Mouse (Mus musculus): ENCODE results near the gene Gm20388. TPM values are rescaled to one million over a fixed set of nuclear protein-coding genes. Genes with fewer than 3 reads are reported as not detected.

Gene Gm20388
- polyA plus RNA-seq, 1 experiment from 2014 or later, result 8.3 TPM

DNA sequence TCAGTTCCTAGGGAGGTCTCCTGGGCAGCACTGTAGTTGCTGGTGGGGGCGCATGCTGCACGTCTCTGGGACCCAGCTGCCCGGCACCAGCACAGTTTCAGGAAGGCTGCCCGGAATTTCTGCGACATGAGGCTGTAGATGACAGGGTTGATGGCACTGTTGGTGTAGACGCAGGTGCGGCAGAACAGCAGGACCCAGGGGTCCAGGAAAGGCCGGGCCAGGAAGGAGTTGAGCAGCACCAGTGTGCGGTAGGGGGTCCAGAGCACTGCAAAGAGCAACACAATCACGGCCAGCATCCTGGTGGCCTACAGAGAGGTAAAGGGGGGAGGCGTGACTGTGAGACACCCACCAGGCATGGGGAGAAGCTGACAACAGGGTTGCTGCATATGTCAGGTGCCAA, 2446.6 kb downstream of the Gm20388 start:
- DNase-seq (ENCODE audit: low spot score) (no peak), ATAC-seq (replicated peaks; ENCODE audit: low FRiP score, low TSS enrichment, low read depth) (no peak)
- WGBS, result 65% methylated on average over 11 of the region's 11 CpGs
- no peaks in the 10 kb centered on the region for H3K36me3 ChIP-seq (ENCODE audit: control insufficient read depth, insufficient read depth, low read length)
- H3K27ac ChIP-seq (ENCODE audit: low read depth), result no peak overlapping the region
- no peak overlapping the region for H3K9ac ChIP-seq (ENCODE audit: low read length)
- no peaks in the 10 kb centered on the region for H3K4me1 ChIP-seq (replicated peaks; ENCODE audit: control insufficient read depth, insufficient read depth, low read length)
- H3K4me3 ChIP-seq (ENCODE audit: low read depth, low read length), result no peak overlapping the region
- H3K27me3 ChIP-seq (replicated peaks; ENCODE audit: control insufficient read depth, insufficient read depth, low read length), result no peaks in the 10 kb centered on the region
- no peak overlapping the region for H3K4me2 ChIP-seq (ENCODE audit: low read length)
- H3K9me3 ChIP-seq (ENCODE audit: control insufficient read depth, low read length), result no peaks in the 10 kb centered on the region

DNA sequence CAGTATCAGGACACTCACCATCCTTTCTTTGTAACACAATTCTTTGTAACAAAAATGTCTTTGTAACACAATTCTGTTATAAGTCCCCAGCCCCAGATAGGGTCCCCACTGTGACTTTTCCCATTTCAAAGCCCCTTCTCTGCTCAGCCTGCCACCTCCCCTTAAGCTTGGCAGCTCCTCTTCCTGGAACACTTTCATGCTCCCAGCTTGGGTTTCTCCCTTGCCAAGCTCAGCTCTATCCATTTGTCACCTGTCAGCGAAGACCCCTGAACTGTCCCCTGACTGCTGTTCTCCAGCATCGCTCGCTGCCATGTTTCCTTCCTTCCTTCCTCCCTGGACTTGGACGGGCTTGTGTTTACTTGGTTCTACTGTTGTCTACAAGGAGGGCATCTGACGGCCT, 2447.0 kb downstream of the Gm20388 start:
- Histone ChIP-seq H3K4me3 (ENCODE audit: low read depth, low read length) (no peak overlapping the region), H3K4me2 (ENCODE audit: low read length) (no peak overlapping the region), H3K9ac (ENCODE audit: low read length) (no peak overlapping the region), H3K27me3 (replicated peaks; ENCODE audit: control insufficient read depth, insufficient read depth, low read length) (no peaks in the 10 kb centered on the region), H3K36me3 (ENCODE audit: control insufficient read depth, insufficient read depth, low read length) (no peaks in the 10 kb centered on the region), H3K9me3 (ENCODE audit: control insufficient read depth, low read length) (no peaks in the 10 kb centered on the region), H3K4me1 (replicated peaks; ENCODE audit: control insufficient read depth, insufficient read depth, low read length) (no peaks in the 10 kb centered on the region), H3K27ac (ENCODE audit: low read depth) (no peak overlapping the region)
- no peak for DNase-seq (ENCODE audit: low spot score)
- WGBS, result 75% methylated on average over 5 of the region's 5 CpGs
- no peak for ATAC-seq (replicated peaks; ENCODE audit: low FRiP score, low TSS enrichment, low read depth)

DNA sequence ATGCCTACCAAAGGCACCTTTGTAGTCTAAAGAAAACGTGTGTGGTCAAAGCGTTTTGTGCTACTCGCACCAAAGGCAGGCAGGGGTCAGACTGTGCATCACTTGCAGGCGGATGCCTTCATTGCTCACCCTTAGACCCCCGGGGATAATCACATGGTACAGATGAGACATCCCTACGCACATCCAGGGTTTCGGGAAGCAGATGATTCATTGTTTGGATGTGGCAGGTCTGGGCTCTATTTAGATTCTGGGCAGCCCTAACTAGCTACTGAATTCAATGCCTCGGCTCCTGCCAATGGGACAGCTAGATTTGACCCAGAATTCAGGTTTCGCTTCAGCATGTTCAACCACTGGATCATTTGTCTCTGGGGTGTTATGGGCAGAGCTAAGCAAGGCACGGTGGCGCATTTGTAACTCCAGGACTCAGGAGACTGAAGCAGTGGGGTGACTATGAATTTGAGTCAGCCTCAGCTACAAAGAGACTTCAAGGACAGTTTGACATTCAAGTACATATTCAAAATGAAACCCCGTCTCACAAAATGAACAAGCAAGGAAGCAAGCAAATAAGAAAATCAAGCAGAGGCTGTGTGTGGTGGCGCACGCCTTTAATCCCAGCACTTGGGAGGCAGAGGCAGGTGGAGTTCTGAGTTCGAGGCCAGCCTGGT, 2448.6 kb downstream of the Gm20388 start:
- 74% methylated on average over 15 of the region's 15 CpGs for WGBS

DNA sequence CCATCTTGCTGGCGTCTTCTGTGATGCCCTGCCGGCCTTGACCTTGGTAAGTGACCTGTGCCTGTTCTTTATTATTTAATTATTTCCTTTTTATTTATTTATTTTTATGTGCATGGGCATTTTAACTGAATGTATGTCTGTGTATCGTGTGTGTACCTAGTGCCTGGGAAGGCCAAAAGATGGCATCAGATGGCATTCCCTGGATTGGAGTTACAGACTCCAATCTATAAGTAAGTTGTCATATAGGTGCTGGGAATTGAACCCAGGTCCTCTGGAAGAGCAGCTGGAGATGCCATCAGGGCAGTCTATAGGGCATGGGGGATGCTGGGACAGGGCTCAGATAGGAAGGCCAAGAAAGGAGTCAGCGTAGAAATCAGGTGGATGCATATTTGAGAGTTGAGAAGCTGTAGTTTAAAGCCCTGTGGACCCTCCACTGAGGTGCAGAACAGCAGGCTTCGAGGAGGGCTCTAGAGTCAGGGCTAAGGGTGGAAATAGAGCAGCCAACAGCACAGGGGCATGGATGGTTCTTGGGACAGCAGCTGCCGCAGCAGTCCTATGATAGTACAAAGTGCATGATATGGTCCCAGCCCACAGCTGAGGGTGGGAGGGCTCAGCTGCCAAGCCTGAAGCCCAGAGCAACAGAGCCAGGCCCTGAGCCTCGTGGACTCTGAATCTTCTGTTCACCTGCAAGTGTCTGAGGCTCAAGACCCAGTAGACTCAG, 2450.2 kb downstream of the Gm20388 start, which contains the start of gene Trhr2:
Trhr2 (minus strand) TSS at position 51 of the 721 bp plus-strand sequence.
- no peak for ATAC-seq (replicated peaks; ENCODE audit: low FRiP score, low TSS enrichment, low read depth)
- Histone ChIP-seq H3K27me3 (replicated peaks; ENCODE audit: control insufficient read depth, insufficient read depth, low read length) (no peaks in the 10 kb centered on the region), H3K36me3 (ENCODE audit: control insufficient read depth, insufficient read depth, low read length) (no peaks in the 10 kb centered on the region), H3K27ac (ENCODE audit: low read depth) (no peak within 1 kb of the TSS), H3K9me3 (ENCODE audit: control insufficient read depth, low read length) (no peaks in the 10 kb centered on the region), H3K4me2 (ENCODE audit: low read length) (no peak within 1 kb of the TSS), H3K4me1 (replicated peaks; ENCODE audit: control insufficient read depth, insufficient read depth, low read length) (no peaks in the 10 kb centered on the region), H3K9ac (ENCODE audit: low read length) (no peak within 1 kb of the TSS), H3K4me3 (ENCODE audit: low read depth, low read length) (no peak within 1 kb of the TSS)
- 71% methylated on average over 7 of the region's 7 CpGs for WGBS
- no peak for DNase-seq (ENCODE audit: low spot score)

More for the DNA sequence above, 2448.6 kb downstream of the Gm20388 start:
- H3K4me2 ChIP-seq (ENCODE audit: low read length), result no peak overlapping the region
- H3K4me1 ChIP-seq (replicated peaks; ENCODE audit: control insufficient read depth, insufficient read depth, low read length), result no peaks in the 10 kb centered on the region
- H3K9me3 ChIP-seq (ENCODE audit: control insufficient read depth, low read length), result no peaks in the 10 kb centered on the region
- H3K4me3 ChIP-seq (ENCODE audit: low read depth, low read length), result no peak overlapping the region
- no peak for DNase-seq (ENCODE audit: low spot score)
- no peak overlapping the region for H3K9ac ChIP-seq (ENCODE audit: low read length)
- no peaks in the 10 kb centered on the region for H3K27me3 ChIP-seq (replicated peaks; ENCODE audit: control insufficient read depth, insufficient read depth, low read length)
- no peak for ATAC-seq (replicated peaks; ENCODE audit: low FRiP score, low TSS enrichment, low read depth)
- no peaks in the 10 kb centered on the region for H3K36me3 ChIP-seq (ENCODE audit: control insufficient read depth, insufficient read depth, low read length)
- no peak overlapping the region for H3K27ac ChIP-seq (ENCODE audit: low read depth)

DNA sequence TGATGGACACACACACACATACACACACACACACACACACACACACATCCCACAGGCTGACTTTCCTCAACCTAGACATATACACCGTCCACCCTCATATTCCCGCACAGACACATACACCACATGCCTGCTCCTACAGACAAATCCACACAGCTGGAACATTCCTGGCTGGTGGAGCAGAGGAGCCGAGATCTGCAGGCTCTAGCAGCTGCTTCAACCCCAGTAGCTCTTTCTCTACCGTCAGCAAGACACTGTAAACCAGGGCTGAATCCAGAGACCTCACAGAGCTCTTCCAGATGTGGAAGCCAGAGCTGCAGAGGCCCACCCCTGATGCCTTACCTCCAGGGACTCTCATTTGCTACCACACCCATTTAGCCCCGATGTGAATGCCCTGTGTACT, 2451.6 kb downstream of the Gm20388 start:
- ATAC-seq (replicated peaks; ENCODE audit: low FRiP score, low TSS enrichment, low read depth) (no peak), DNase-seq (ENCODE audit: low spot score) (no peak)
- Histone ChIP-seq H3K4me3 (ENCODE audit: low read depth, low read length) (no peak overlapping the region), H3K4me1 (replicated peaks; ENCODE audit: control insufficient read depth, insufficient read depth, low read length) (no peaks in the 10 kb centered on the region), H3K9me3 (ENCODE audit: control insufficient read depth, low read length) (no peaks in the 10 kb centered on the region), H3K4me2 (ENCODE audit: low read length) (no peak overlapping the region), H3K27ac (ENCODE audit: low read depth) (no peak overlapping the region), H3K9ac (ENCODE audit: low read length) (no peak overlapping the region), H3K36me3 (ENCODE audit: control insufficient read depth, insufficient read depth, low read length) (no peaks in the 10 kb centered on the region), H3K27me3 (replicated peaks; ENCODE audit: control insufficient read depth, insufficient read depth, low read length) (no peaks in the 10 kb centered on the region)
- WGBS, result 34% methylated on average over 5 of the region's 5 CpGs

DNA sequence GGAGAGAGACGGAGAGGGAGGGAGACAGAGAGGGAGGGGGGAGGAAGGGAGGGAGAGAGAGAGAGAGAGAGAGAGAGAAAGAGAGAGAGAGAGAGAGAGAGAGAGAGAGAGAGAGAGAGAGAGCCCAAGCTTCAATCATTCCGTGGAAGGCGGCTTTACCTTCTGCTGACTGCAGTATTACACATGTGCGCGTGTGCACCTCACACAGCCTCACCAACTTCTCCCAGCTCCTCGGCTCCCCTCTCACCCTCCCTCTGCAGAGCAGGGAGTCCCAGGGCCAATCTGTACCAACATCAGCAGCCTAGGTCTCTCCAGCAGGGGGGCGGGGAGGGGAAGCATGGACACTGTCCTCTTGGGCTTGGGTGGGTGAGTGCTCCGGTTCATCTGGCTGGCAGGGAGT, 2452.3 kb downstream of the Gm20388 start:
- Histone ChIP-seq H3K36me3 (ENCODE audit: control insufficient read depth, insufficient read depth, low read length) (no peaks in the 10 kb centered on the region), H3K9ac (ENCODE audit: low read length) (no peak overlapping the region), H3K9me3 (ENCODE audit: control insufficient read depth, low read length) (no peaks in the 10 kb centered on the region), H3K4me2 (ENCODE audit: low read length) (no peak overlapping the region), H3K4me3 (ENCODE audit: low read depth, low read length) (no peak overlapping the region), H3K27me3 (replicated peaks; ENCODE audit: control insufficient read depth, insufficient read depth, low read length) (no peaks in the 10 kb centered on the region), H3K4me1 (replicated peaks; ENCODE audit: control insufficient read depth, insufficient read depth, low read length) (no peaks in the 10 kb centered on the region), H3K27ac (ENCODE audit: low read depth) (no peak overlapping the region)
- ATAC-seq (replicated peaks; ENCODE audit: low FRiP score, low TSS enrichment, low read depth) (no peak), DNase-seq (ENCODE audit: low spot score) (no peak)
- WGBS, result 34% methylated on average over 8 of the region's 8 CpGs

DNA sequence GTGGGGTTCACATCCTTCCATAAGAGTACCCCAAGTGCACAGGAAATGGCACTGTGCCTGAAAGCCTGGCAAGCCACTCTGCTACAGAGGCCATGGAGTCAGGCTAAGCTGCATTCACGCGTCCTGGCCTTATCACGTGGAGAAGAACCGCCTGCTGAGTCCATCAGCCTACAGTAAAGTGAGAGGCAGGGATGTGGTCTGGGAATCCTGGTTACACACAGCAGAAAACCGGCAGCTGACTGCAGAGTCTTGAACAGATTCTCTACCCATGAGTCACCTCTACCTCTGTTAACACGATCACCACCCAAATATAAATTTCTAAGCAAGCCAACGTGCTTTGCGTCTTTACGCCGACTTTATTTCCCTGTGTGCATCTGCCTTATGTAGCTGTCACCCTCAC, 2457.9 kb downstream of the Gm20388 start:
- DNase-seq (ENCODE audit: low spot score) (no peak), ATAC-seq (replicated peaks; ENCODE audit: low FRiP score, low TSS enrichment, low read depth) (no peak)
- WGBS, result 72% methylated on average over 10 of the region's 10 CpGs
- H3K9ac ChIP-seq (ENCODE audit: low read length), result no peak overlapping the region
- no peak overlapping the region for H3K4me3 ChIP-seq (ENCODE audit: low read depth, low read length)
- H3K27ac ChIP-seq (ENCODE audit: low read depth), result no peak overlapping the region
- H3K4me1 ChIP-seq (replicated peaks; ENCODE audit: control insufficient read depth, insufficient read depth, low read length), result no peaks in the 10 kb centered on the region; the same call in 1 of the 2 replicates
- no peaks in the 10 kb centered on the region for H3K9me3 ChIP-seq (ENCODE audit: control insufficient read depth, low read length)
- no peaks in the 10 kb centered on the region for H3K36me3 ChIP-seq (ENCODE audit: control insufficient read depth, insufficient read depth, low read length)
- H3K27me3 ChIP-seq (replicated peaks; ENCODE audit: control insufficient read depth, insufficient read depth, low read length), result no peaks in the 10 kb centered on the region; the same call in 1 of the 2 replicates
- no peak overlapping the region for H3K4me2 ChIP-seq (ENCODE audit: low read length)

DNA sequence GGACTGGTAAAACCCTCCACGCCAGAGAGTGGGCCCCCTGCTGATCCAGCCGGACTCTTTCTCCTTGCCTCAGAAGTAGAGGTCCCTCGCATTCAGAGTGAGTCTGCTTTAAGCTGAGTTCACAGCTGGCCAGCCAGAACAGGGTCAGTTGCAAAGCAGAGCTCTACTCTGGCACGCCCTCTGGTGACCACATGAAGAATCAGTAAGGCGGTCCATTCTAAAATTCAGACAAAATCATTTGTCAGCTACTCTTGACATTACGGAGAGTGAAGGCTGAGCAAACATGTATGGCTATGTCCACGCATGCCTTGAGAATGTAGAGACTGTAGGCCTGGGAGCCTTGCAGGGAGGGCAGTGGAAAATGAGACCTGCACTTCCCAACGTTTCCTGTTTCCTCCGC, 2459.0 kb downstream of the Gm20388 start:
- H3K36me3 ChIP-seq (ENCODE audit: control insufficient read depth, insufficient read depth, low read length), result no peaks in the 10 kb centered on the region
- no peaks in the 10 kb centered on the region; the same call in 1 of the 2 replicates for H3K27me3 ChIP-seq (replicated peaks; ENCODE audit: control insufficient read depth, insufficient read depth, low read length)
- H3K4me1 ChIP-seq (replicated peaks; ENCODE audit: control insufficient read depth, insufficient read depth, low read length), result no peaks in the 10 kb centered on the region; the same call in 1 of the 2 replicates
- ATAC-seq (replicated peaks; ENCODE audit: low FRiP score, low TSS enrichment, low read depth), result peak; percentile 61; the same call in 1 of the 2 replicates
- peak; percentile 80 for DNase-seq (ENCODE audit: low spot score)
- WGBS, result 7% methylated on average over 9 of the region's 9 CpGs
- H3K9me3 ChIP-seq (ENCODE audit: control insufficient read depth, low read length), result no peaks in the 10 kb centered on the region
- no peak overlapping the region for H3K4me2 ChIP-seq (ENCODE audit: low read length)
- H3K9ac ChIP-seq (ENCODE audit: low read length), result no peak overlapping the region
- H3K4me3 ChIP-seq (ENCODE audit: low read depth, low read length), result no peak overlapping the region
- no peak overlapping the region for H3K27ac ChIP-seq (ENCODE audit: low read depth)
